Mouse (Mus musculus): ENCODE data around the gene Rab11fip4.

GRCm38 (mm10) chr11:79675994-79676393 is 85.0 kb downstream of the Rab11fip4 start:
- TF ChIP-seq ZNF384 (IDR thresholded peaks at IDR 0.05; ENCODE audit: low read depth, low read length) (no peak), HCFC1 (IDR thresholded peaks at IDR 0.05; ENCODE audit: borderline replicate concordance, insufficient read depth, low read length) (no peak), MAFK (IDR thresholded peaks at IDR 0.05; ENCODE audit: insufficient read depth, low read depth, low read length) (no peak)

Measured in ES-E14 (cell line).